Mouse (Mus musculus) megakaryocyte, embryonic 14.5 days (primary cell): Measurements from ENCODE around the gene Dgat2.

ENCODE experiments used
- FLI1 ChIP-seq: IDR thresholded peaks from 2 replicates; pipeline ENCODE4 v1.6.1; 2012; ENCODE audit warnings: low read length, inconsistent platforms, mixed read lengths
- GATA1 ChIP-seq: IDR thresholded peaks from 3 replicates; pipeline ENCODE4 v1.6.1; 2012; ENCODE audit warnings: mixed read lengths, low read length, inconsistent platforms, borderline replicate concordance

GRCm38 (mm10) chr7:99126057-99126456 lies 56.5 kb downstream of the Dgat2 start:
- TF ChIP-seq FLI1 = no peak
- TF ChIP-seq GATA1 = no peak
